Mouse (Mus musculus) forebrain, embryonic 14.5 days (tissue): ENCODE results near the gene Cyp2r1. TPM values are rescaled to one million over a fixed set of nuclear protein-coding genes. Genes with fewer than 3 reads are reported as not detected.
"Not testable (repeated sequence)": the region's sequence is repeated elsewhere in the genome, so short reads cannot be mapped to it uniquely, and the experiment has no call there.

ENCODE experiments used
- ATAC-seq: fragments of 200-750 bp; cut with Nextera tagmentation; 2 replicates; pipeline ENCODE4 v1.8.0; 2017; ENCODE audit warnings: mild to moderate bottlenecking, moderate library complexity
- DNase-seq: peaks from one replicate; pipeline ENCODE4 v3.0.0-alpha.2; 2015; ENCODE audit warnings: low spot score
- H3K27ac ChIP-seq: fragments of 300-500 bp; sonication (generic); 2 replicates; pipeline ENCODE4 v1.5.1; 2014; ENCODE audit warnings: low read depth, mild to moderate bottlenecking, control low read depth, low read length, moderate library complexity
- H3K27me3 ChIP-seq: fragments of 300-500 bp; sonication (generic); replicated peaks from 2 replicates; pipeline ENCODE4 v1.6.1; 2014; ENCODE audit warnings: low read length, control low read depth, mixed read lengths; ENCODE audit not compliant: control insufficient read depth, insufficient read depth
- H3K36me3 ChIP-seq: fragments of 300-500 bp; sonication (generic); 2 replicates; pipeline ENCODE4 v1.6.1; 2014; ENCODE audit warnings: low read length, control low read depth; ENCODE audit not compliant: control insufficient read depth, insufficient read depth
- H3K4me1 ChIP-seq: fragments of 300-500 bp; sonication (generic); 2 replicates; pipeline ENCODE4 v1.6.1; 2014; ENCODE audit warnings: antibody characterized with exemption, low read length, control low read depth; ENCODE audit not compliant: control insufficient read depth, insufficient read depth
- H3K4me2 ChIP-seq: fragments of 300-500 bp; sonication (generic); 2 replicates; pipeline ENCODE4 v1.6.1; 2014; ENCODE audit warnings: mild to moderate bottlenecking, control low read depth, low read length
- H3K4me3 ChIP-seq: fragments of 300-500 bp; sonication (generic); 2 replicates; pipeline ENCODE4 v1.5.1; 2014; ENCODE audit warnings: low read depth, low read length, control low read depth
- H3K9ac ChIP-seq: fragments of 300-500 bp; sonication (generic); 2 replicates; pipeline ENCODE4 v1.6.1; 2014; ENCODE audit warnings: mild to moderate bottlenecking, low read length, control low read depth, moderate library complexity
- H3K9me3 ChIP-seq: fragments of 300-500 bp; sonication (generic); replicated peaks from 2 replicates; pipeline ENCODE4 v1.6.1; 2016; ENCODE audit warnings: low read length, control low read depth, mixed read lengths; ENCODE audit not compliant: control insufficient read depth
- WGBS: fragments of 180-500 bp; shearing (Covaris S2); extraction: QIAGEN DNeasy Blood & Tissue Kit; methylation state at CpG from one replicate; pipeline ENCODE4 v1.1.7; 2014; 5-methylcytosine and 5-hydroxymethylcytosine counted together
- polyA plus RNA-seq: library from polyadenylated mRNA; unstranded; fragments of >200 nt; fragmentation: Nextera tagmentation; extraction: Ambion mirVana; gene quantifications from 2 replicates; pipeline ENCODE4 v1.2.1, GENCODE M21; 2014

Gene Cyp2r1
- polyA plus RNA-seq, result 0.89 and 1.5 TPM in 2 replicates

DNA sequence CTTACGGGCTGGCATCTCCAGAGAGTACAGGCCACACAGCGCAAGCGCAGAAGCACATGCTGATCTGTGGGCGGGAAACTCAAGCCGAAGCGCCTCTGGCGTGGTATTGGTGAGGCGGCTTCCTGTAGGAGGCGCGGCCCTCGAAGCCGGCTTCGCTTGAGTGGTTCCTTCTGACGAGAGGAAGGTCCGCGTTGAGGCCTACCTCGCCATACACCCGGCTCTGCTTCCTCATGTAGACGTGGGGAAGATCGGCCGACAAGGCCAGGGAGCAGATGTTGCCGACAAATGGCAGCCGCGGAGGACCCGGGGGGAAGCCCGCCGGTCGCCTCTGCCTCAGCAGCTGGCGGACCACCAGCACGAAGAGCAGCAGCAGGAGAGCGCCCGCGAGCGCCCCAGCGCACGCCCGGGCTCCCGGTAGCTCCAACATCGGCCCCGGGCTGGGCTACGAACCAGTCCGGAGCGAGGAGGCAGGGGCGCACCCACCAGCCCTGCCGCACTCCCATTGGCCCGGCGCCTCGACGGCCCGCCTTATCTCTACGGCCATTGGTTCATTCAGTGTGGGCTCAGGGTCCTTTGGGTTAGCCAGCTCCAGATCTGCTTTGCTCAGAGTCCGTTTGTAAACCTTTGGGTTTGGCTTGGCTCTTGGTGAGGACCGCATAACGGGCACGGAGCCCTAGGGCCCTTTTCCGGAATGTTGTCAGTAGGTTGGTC, at the start of gene Cyp2r1:
Cyp2r1 (minus strand) TSS at position 442 of the 711 bp plus-strand sequence.
- Histone ChIP-seq H3K9me3 (no peaks in the 10 kb centered on the region), H3K27ac (peak within 1 kb of the TSS; percentile 60; the same call in 1 of the 2 replicates), H3K4me2 (peak within 1 kb of the TSS; percentile 77), H3K36me3 (no peaks in the 10 kb centered on the region), H3K4me1 (no peaks in the 10 kb centered on the region), H3K4me3 (peak within 1 kb of the TSS; percentile 63), H3K27me3 (no peaks in the 10 kb centered on the region), H3K9ac (peak within 1 kb of the TSS; percentile 62)
- DNase-seq, result peak; percentile 97
- peak; percentile 99 for ATAC-seq
- WGBS, result 2% methylated on average over 56 of the region's 56 CpGs

DNA sequence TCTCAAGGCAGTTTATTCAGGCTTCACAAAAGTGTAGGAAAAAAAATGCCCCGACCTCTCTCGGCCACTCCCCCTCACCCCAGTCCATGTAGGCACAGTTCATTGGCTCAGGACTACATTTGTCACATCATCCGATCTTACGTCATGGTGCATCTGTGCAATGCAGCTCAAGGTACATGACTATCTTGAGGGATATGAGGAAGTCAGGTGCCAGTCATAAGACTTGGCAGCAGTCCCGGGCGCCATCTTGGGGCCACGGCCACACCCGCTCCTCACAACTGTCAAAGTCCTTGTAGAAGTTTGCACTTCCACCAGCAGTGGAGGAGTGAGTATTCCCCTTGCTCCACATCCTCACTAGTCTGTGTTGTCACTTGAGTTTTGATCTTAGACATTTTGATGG, 31.6 kb upstream of the Cyp2r1 start:
- not testable (repeated sequence) for H3K9ac ChIP-seq, H3K27me3 ChIP-seq, H3K9me3 ChIP-seq, ATAC-seq, DNase-seq, H3K4me1 ChIP-seq, H3K4me2 ChIP-seq, H3K4me3 ChIP-seq, H3K36me3 ChIP-seq, H3K27ac ChIP-seq
- 94% methylated on average over 8 of the region's 8 CpGs for WGBS

DNA sequence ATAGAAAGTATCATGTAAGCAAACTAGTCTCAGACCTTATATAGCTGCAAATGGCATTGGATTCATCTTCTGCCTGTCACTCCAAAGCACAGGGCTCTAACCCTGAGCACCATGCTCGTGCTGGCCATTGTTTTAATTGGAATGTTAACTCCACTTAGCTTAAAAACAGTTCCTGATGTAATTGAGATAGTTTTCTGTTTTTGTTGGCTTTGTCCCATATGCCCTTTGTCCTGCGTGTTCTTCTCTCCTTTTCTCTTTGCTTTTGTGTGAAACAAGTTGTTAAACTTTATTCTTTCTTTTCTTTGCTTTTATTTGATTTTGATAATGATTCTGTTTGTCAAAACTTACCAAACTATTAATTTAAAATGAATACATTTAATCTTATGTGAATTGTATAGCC, 19.7 kb upstream of the Cyp2r1 start:
- Histone ChIP-seq H3K36me3 (no peaks in the 10 kb centered on the region), H3K4me3 (no peak overlapping the region), H3K4me2 (no peak overlapping the region), H3K9me3 (no peaks in the 10 kb centered on the region), H3K4me1 (no peaks in the 10 kb centered on the region), H3K9ac (no peak overlapping the region), H3K27ac (no peak overlapping the region), H3K27me3 (no peaks in the 10 kb centered on the region)
- 34% methylated on average over 2 of the region's 2 CpGs for WGBS
- ATAC-seq (no peak), DNase-seq (no peak)

DNA sequence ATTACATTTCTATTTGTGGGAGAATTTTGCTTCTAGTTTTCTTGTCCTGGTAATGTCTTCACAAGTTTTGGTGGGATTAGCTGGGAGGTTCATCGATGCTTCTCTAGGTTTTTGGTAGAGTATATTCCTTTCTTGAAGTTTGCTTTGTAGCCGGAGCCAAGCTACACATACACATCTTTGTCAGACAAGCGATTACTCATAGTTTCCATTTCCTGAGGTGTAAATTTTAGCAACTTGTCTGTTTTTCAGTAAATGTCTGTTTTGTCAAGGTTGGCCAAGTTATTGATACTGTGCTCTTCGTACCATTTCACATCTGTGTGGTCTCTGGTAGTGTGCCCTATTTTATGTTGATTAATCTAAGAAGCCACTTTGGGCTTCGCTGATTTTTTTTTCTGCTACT, 18.4 kb upstream of the Cyp2r1 start:
- Histone ChIP-seq H3K27ac (no peak overlapping the region), H3K4me1 (no peaks in the 10 kb centered on the region), H3K4me3 (no peak overlapping the region), H3K4me2 (no peak overlapping the region), H3K9ac (no peak overlapping the region; the same call in 1 of the 2 replicates), H3K36me3 (no peaks in the 10 kb centered on the region), H3K27me3 (no peaks in the 10 kb centered on the region), H3K9me3 (no peaks in the 10 kb centered on the region)
- 89% methylated on average over 5 of the region's 5 CpGs for WGBS
- no peak for ATAC-seq
- no peak for DNase-seq

DNA sequence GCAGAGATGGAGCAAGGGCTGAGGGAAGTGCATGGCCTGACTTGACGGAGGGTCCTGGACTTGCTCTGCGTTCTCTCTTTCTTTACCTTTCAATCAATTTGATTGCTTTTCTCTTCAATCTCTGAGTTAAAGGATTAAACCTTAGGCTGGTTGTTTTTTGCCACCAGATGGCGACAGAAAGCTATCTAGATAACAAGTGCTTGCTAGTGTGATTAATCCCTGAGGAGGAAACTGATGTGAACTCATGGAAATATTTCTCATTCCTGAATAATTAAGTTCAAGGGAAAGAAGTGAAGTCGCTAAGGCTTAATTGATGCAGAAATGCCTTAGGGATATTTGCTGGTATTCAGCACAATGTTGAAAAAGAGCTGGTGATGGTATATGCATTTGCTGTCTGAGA, 17.7 kb upstream of the Cyp2r1 start:
- no peak overlapping the region for H3K27ac ChIP-seq
- no peak overlapping the region for H3K9ac ChIP-seq
- H3K4me2 ChIP-seq, result no peak overlapping the region
- no peaks in the 10 kb centered on the region for H3K9me3 ChIP-seq
- H3K4me3 ChIP-seq, result no peak overlapping the region
- 4% methylated on average over 4 of the region's 4 CpGs for WGBS
- no peaks in the 10 kb centered on the region for H3K4me1 ChIP-seq
- no peak for ATAC-seq
- H3K36me3 ChIP-seq, result no peaks in the 10 kb centered on the region
- H3K27me3 ChIP-seq, result no peaks in the 10 kb centered on the region
- peak; percentile 89 for DNase-seq

DNA sequence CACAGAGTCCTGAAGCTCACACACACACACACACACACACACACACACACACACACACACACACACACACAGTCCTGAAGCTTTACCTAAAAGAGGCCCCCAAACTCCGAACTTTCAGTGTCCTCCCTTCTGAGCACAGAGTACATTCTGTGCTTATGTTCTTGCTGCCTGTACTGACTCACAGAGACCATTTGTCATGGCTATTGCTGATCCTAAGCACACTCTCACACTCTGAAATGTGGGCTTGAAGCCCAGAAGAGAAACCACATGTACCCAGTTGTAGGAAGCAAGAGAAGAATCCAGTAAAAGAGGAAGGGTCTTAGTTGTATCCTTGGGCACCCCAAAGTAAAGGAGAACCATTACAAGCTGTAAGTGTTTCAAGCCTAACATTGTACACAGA, 14.9 kb upstream of the Cyp2r1 start:
- H3K4me3 ChIP-seq, result no peak overlapping the region
- no peaks in the 10 kb centered on the region for H3K27me3 ChIP-seq
- H3K4me1 ChIP-seq, result no peaks in the 10 kb centered on the region
- H3K36me3 ChIP-seq, result no peaks in the 10 kb centered on the region
- no peak overlapping the region for H3K9ac ChIP-seq
- no peaks in the 10 kb centered on the region for H3K9me3 ChIP-seq
- WGBS, result 65% methylated on average over 1 of the region's 1 CpGs
- ATAC-seq (no peak), DNase-seq (no peak)
- no peak overlapping the region for H3K27ac ChIP-seq
- no peak overlapping the region for H3K4me2 ChIP-seq

DNA sequence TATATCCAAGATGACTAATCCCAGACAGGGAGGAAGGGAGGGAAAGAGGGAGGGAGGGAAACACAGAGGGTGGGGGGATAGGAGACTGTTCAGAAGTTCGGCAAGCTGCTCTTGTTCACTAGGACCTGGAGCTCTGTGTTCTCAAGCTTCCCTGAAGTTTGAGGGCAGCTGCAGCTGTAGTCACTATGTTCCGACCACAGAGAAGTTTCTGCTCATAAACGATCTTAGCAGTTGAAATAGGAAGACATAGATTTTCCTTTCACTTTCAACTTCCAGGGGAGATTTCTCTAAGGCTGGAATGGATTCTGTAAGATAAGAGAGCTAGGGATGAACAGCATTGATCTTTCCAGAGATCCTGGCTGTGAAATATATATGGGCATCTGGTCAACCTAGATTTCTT, 14.2 kb upstream of the Cyp2r1 start:
- Histone ChIP-seq H3K27ac (no peak overlapping the region), H3K9ac (no peak overlapping the region), H3K36me3 (no peaks in the 10 kb centered on the region), H3K4me1 (no peaks in the 10 kb centered on the region), H3K9me3 (no peaks in the 10 kb centered on the region), H3K4me2 (no peak overlapping the region), H3K4me3 (no peak overlapping the region), H3K27me3 (no peaks in the 10 kb centered on the region)
- DNase-seq (no peak), ATAC-seq (no peak)
- 75% methylated on average over 3 of the region's 3 CpGs for WGBS

DNA sequence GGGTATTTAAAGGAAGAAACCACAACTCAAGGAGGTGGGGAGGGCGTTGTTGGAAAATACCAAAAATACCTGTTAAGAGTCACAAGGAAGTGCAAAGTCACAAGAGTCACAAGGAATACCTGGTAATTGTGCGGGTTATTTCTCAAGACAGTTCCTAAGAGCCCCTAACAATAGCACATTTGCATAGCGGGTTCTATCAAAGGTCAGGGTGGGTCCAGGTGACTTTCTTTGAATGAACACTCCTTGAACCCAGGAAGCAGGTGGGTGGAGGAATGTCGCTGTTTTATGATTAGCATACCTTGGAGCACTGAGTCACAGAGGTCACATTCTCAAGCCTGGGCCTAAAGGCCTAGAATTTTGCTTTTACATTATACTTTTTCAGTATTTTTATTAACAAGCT, 11.1 kb upstream of the Cyp2r1 start:
- ATAC-seq, H3K9ac ChIP-seq, H3K9me3 ChIP-seq, H3K27me3 ChIP-seq, DNase-seq, H3K4me2 ChIP-seq, H3K27ac ChIP-seq, H3K36me3 ChIP-seq, H3K4me1 ChIP-seq, H3K4me3 ChIP-seq: not testable (repeated sequence)
- WGBS, result 92% methylated on average over 4 of the region's 4 CpGs

DNA sequence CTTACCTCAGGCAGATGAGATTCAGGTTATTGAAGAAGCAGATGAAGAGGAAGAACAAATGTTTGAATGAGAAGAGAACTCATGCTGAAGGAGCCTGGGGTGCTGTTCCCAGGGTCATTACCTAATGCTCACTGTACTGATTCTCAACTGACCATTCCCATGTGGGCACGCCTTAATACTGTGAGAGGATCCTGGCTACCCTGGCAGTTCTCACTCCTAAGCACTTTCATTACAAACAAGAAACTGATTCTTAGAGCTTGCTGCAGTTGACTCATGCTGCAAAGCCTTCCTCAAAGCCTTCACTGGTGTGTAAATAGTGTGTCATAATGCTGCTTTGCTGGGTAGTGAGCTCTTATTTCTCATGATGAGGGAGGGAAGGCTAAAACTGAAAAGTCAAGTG, 26.6 kb downstream of the Cyp2r1 start:
- Histone ChIP-seq H3K9ac (no peak overlapping the region), H3K9me3 (no peaks in the 10 kb centered on the region), H3K27me3 (no peaks in the 10 kb centered on the region), H3K36me3 (peaks cover 12% of the 10 kb centered on the region), H3K4me2 (no peak overlapping the region), H3K27ac (no peak overlapping the region), H3K4me1 (no peaks in the 10 kb centered on the region), H3K4me3 (no peak overlapping the region)
- no peak for DNase-seq
- ATAC-seq, result no peak
- WGBS, result 92% methylated on average over 1 of the region's 1 CpGs
